Mouse (Mus musculus): ENCODE measurements around the gene Kif14.

GRCm38 (mm10) chr1:136458691-136459245 is 7.4 kb upstream of the Kif14 start:
- no peak for TF ChIP-seq TAL1 (IDR thresholded peaks at IDR 0.05; ENCODE audit: low read length)
- no peak for TF ChIP-seq GATA1 (IDR thresholded peaks at IDR 0.05; ENCODE audit: low read length)
